Comparison of ENCODE assay signal across 21 mouse cellular contexts in genomic region chr12:35027533-35027932, GRCm38 (mm10). TPM values are rescaled to one million over a fixed set of nuclear protein-coding genes. Genes with fewer than 3 reads are reported as not detected.
DNase-seq lines count a peak whose midpoint lies in the region; ATAC-seq lines count a peak whose summit lies in the region.
"Had no signal": no experiment of that assay in that cellular context is flagged by ENCODE, and none has a peak within 500 bp of the region (broad histone marks: within the 10 kb centered on the region; RNA-seq: fewer than 3 reads in every experiment).

No protein-coding gene starts in this region.

- no peak overlapping the region for H3K9ac ChIP-seq in kidney, embryonic 14.5 days (ENCODE audit: low read depth, low read length)
- H3K9ac ChIP-seq in kidney, embryonic 15.5 days, result no peak overlapping the region

- DNase-seq in kidney, postnatal 4 days, result no peak
- DNase-seq in kidney, postnatal 36 days, result no peak
- DNase-seq: adrenal gland, adult 2 months; adrenal gland, adult 8-10 months; adrenal gland, postnatal 10 days; adrenal gland, postnatal 14 days; adrenal gland, postnatal 25 days; adrenal gland, postnatal 36 days; B cell, adult 2 months; cerebellum, adult 11 months; cerebellum, adult 11-12 months; cerebellum, adult 18-20 months had no signal

- 47% methylated on average over 1 of the region's 1 CpGs for WGBS in kidney, embryonic 14.5 days
- WGBS in kidney, embryonic 15.5 days, result 49% methylated on average over 1 of the region's 1 CpGs

- no peaks in the 10 kb centered on the region for H3K4me1 ChIP-seq in kidney, embryonic 14.5 days (ENCODE audit: control insufficient read depth, insufficient read depth, low read length)
- no peaks in the 10 kb centered on the region for H3K4me1 ChIP-seq in kidney, embryonic 15.5 days

- H3K27me3 ChIP-seq in kidney, embryonic 14.5 days (ENCODE audit: control insufficient read depth, insufficient read depth, low read length), result no peaks in the 10 kb centered on the region
- H3K27me3 ChIP-seq in kidney, embryonic 15.5 days, result no peaks in the 10 kb centered on the region
- H3K27me3 ChIP-seq: CH12.LX had no signal

- no peak overlapping the region for H3K4me3 ChIP-seq in kidney, embryonic 14.5 days (ENCODE audit: low read length)
- H3K4me3 ChIP-seq in kidney, embryonic 15.5 days (replicated peaks), result no peak overlapping the region

- no peaks in the 10 kb centered on the region for H3K9me3 ChIP-seq in kidney, embryonic 14.5 days (ENCODE audit: control insufficient read depth, low read length)
- H3K9me3 ChIP-seq in kidney, embryonic 15.5 days (replicated peaks), result no peaks in the 10 kb centered on the region
- H3K9me3 ChIP-seq: G1E had no signal

- H3K4me2 ChIP-seq in kidney, embryonic 14.5 days (replicated peaks; ENCODE audit: low read depth, low read length), result no peak overlapping the region
- H3K4me2 ChIP-seq in kidney, embryonic 15.5 days, result no peak overlapping the region

- H3K27ac ChIP-seq in kidney, embryonic 14.5 days (ENCODE audit: low read depth, low read length), result no peak overlapping the region
- H3K27ac ChIP-seq in kidney, embryonic 15.5 days, result 0 out of 2 replicates have a peak overlapping the region, but pooled peaks have one; percentile 70

- H3K36me3 ChIP-seq in kidney, embryonic 14.5 days (ENCODE audit: control insufficient read depth, insufficient read depth, low read length), result no peaks in the 10 kb centered on the region
- H3K36me3 ChIP-seq in kidney, embryonic 15.5 days, result no peaks in the 10 kb centered on the region
- H3K36me3 ChIP-seq: G1E had no signal

- 0 out of 2 replicates have a peak, but pooled peaks have one; percentile 66 for ATAC-seq in kidney, embryonic 14.5 days (ENCODE audit: low FRiP score, low TSS enrichment)
- ATAC-seq in kidney, embryonic 15.5 days (replicated peaks; ENCODE audit: low FRiP score), result 0 out of 2 replicates have a peak, but pooled peaks have one; percentile 64
- ATAC-seq: activated CD4-positive, CD25-positive, alpha-beta regulatory T cell, adult 4 months; CD4-positive, CD25-positive, alpha-beta regulatory T cell, adult 4 months; Patski had no signal

RNA-seq across cellular contexts. Expression of gene Snx13, which starts 19.5 kb away (rescaled TPM):
- 13.9 and 23.5 TPM in 2 replicates for polyA plus RNA-seq in kidney, embryonic 14.5 days (2014; fragmentation: Nextera tagmentation; extraction: Ambion mirVana)
- polyA plus RNA-seq in kidney, embryonic 15.5 days (2015; fragmentation: Nextera tagmentation; extraction: Ambion mirVana), result 24.8 and 28.4 TPM in 2 replicates

RNA-seq across cellular contexts. Expression of gene Prps1l1, which starts 43.0 kb away (rescaled TPM):
- not detected in 2 replicates for polyA plus RNA-seq in kidney, embryonic 14.5 days (2014; fragmentation: Nextera tagmentation; extraction: Ambion mirVana)
- polyA plus RNA-seq in kidney, embryonic 15.5 days (2015; fragmentation: Nextera tagmentation; extraction: Ambion mirVana), result 0.09 TPM in 1 of 2 replicates, not detected in the other
- polyA plus RNA-seq: adrenal gland, adult 2 months; brain, embryonic 14.5 days; C2C12; G1E; Patski had no signal
